Mouse (Mus musculus) kidney, adult 2 months (tissue): Measurements from ENCODE around the gene Cpm.

Experiments
- CTCF ChIP-seq: fragments of 200-500 bp; conservative IDR thresholded peaks from 2 replicates; pipeline ENCODE4 v1.5.1; 2011; ENCODE audit warnings: low read depth, mild to moderate bottlenecking, control low read depth, low read length, moderate library complexity, mixed read lengths; ENCODE audit not compliant: insufficient read depth, insufficient read length
- POLR2A ChIP-seq: fragments of 200-500 bp; IDR thresholded peaks from one replicate; pipeline ENCODE4 v1.6.1; 2011; ENCODE audit warnings: low read depth, low read length, control low read depth

DNA sequence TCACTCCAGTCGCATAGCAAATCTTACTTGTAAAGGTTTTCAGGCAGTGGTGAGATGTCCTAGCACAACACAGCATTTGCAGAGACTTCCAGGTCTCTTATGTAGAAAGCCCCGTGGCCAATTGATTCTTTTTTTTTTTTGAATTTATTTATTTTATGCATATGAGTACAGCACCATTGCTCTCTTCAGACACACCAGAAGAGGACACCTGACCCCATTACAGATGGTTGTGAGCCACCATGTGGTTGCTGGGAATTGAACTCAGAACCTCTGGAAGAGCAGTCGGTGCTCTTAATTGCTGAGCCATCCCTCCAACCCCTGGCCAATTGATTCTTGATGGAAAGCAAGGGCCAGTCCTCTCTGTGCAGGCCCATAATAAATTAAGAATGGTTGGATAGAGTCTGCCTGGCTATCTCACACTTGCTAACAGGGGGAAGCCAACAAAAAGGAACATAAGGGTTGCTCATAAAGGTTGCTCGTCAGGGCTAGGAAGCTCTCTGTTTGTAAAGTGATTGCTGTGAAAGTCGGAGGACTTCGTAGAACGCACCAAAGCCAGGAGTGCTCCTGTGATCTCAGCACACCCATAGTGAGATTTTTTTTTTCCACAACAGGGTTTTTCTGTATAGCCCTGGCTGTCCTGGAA, 9.4 kb downstream of the Cpm start:
- TF ChIP-seq POLR2A: no peak
- TF ChIP-seq CTCF: no peak
